Mouse (Mus musculus) midbrain, postnatal 0 days (tissue): ENCODE results near the gene Hectd2. TPM values are rescaled to one million over a fixed set of nuclear protein-coding genes. Genes with fewer than 3 reads are reported as not detected.

Experiments used
- ATAC-seq: fragments of 200-750 bp; cut with Nextera tagmentation; 2 replicates; pipeline ENCODE4 v1.8.0; 2017; ENCODE audit warnings: moderate number of reproducible peaks, mild to moderate bottlenecking, moderate TSS enrichment, moderate library complexity; ENCODE audit not compliant: low FRiP score
- DNase-seq: peaks from one replicate; pipeline ENCODE4 v3.0.0-alpha.2; 2015; ENCODE audit warnings: low spot score
- H3K27ac ChIP-seq: fragments of 300-500 bp; sonication (generic); 2 replicates; pipeline ENCODE4 v1.5.1; 2014; ENCODE audit warnings: low read depth, mild to moderate bottlenecking, low read length, mixed read lengths
- H3K27me3 ChIP-seq: fragments of 300-500 bp; sonication (generic); 2 replicates; pipeline ENCODE4 v1.6.1; 2014; ENCODE audit warnings: low read length, control low read depth, mixed read lengths; ENCODE audit not compliant: insufficient read depth
- H3K36me3 ChIP-seq: fragments of 300-500 bp; sonication (generic); 2 replicates; pipeline ENCODE4 v1.6.1; 2014; ENCODE audit warnings: low read length, control low read depth, mixed read lengths; ENCODE audit not compliant: insufficient read depth
- H3K4me1 ChIP-seq: fragments of 300-500 bp; sonication (generic); 2 replicates; pipeline ENCODE4 v1.6.1; 2014; ENCODE audit warnings: mild to moderate bottlenecking, control low read depth, antibody characterized with exemption, low read length, mixed read lengths; ENCODE audit not compliant: insufficient read depth
- H3K4me2 ChIP-seq: fragments of 300-500 bp; sonication (generic); 2 replicates; pipeline ENCODE4 v1.6.1; 2014; ENCODE audit warnings: low read depth, mild to moderate bottlenecking, low read length, mixed read lengths; ENCODE audit not compliant: poor library complexity, severe bottlenecking
- H3K4me3 ChIP-seq: fragments of 300-500 bp; sonication (generic); 2 replicates; pipeline ENCODE4 v1.5.1; 2014; ENCODE audit warnings: low read depth, mild to moderate bottlenecking, low read length, moderate library complexity
- H3K9ac ChIP-seq: fragments of 300-500 bp; sonication (generic); replicated peaks from 2 replicates; pipeline ENCODE4 v1.6.1; 2014; ENCODE audit warnings: mild to moderate bottlenecking, low read length, moderate library complexity, mixed read lengths; ENCODE audit not compliant: poor library complexity, severe bottlenecking
- H3K9me3 ChIP-seq: fragments of 300-500 bp; sonication (generic); 2 replicates; pipeline ENCODE4 v1.6.1; 2016; ENCODE audit warnings: low read length, control low read depth
- CTCF ChIP-seq: IDR thresholded peaks from 2 replicates; pipeline ENCODE4 v1.5.1; 2016; ENCODE audit warnings: antibody characterized with exemption, mild to moderate bottlenecking
- WGBS: fragments of 180-500 bp; shearing (Covaris S2); extraction: QIAGEN DNeasy Blood & Tissue Kit; methylation state at CpG from one replicate; pipeline ENCODE4 v1.1.7; 2014; 5-methylcytosine and 5-hydroxymethylcytosine counted together
- polyA plus RNA-seq: library from polyadenylated mRNA; unstranded; fragments of >200 nt; fragmentation: Nextera tagmentation; extraction: Ambion mirVana; gene quantifications from 2 replicates; pipeline ENCODE4 v1.2.1, GENCODE M21; 2015
- total RNA-seq: library from RNA; depleted of rRNA; stranded (reverse); fragments of >200 nt; gene quantifications from 2 replicates; pipeline ENCODE4 v1.2.3, GENCODE M21; 2014; rRNA removed

Hectd2 gene
- total RNA-seq (31.2 and 31.7 TPM in 2 replicates), polyA plus RNA-seq (6.1 and 8.1 TPM in 2 replicates)

DNA sequence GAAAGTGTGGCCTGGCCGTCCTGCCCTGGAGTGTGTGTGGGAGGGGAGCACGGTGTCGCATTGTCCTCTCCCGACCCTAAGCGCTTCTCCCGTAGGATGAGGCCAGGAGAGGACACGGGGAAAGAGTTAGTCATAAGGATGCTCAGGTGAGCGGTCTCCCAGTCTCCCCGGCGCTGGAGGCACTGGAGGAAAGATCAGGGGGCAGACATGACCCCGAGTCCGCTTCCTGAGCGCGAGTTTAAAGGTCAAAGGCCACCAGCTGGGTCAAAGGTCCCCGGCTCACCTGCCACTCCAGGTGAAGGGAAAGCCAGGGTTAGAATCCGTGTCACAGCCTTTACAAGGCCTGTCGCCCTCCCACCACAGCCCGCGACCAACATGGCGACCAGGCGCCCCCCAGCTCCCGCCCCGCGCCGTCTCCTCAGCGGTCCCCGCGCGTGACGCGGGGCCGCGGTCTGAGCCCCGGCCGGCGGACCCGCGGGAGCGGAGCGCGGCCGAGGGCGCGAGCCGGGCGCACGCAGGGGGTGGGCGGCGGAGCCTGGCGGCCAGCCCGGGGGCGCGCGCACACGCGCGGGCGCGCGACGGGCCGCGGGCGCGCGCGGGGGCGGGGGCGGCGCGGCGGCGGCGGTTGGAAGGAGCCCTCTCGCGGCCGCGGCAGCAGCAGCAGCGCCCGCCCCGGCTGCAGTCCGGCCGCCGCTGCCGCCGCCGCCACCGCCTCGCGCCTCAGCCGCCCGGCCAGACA is at the start of gene Hectd2:
TSS of gene Hectd2 (plus strand) at position 594 of the 739 bp plus-strand sequence.
- ATAC-seq (peak; percentile 93), DNase-seq (peak; percentile 73)
- peak within 1 kb of the TSS; percentile 83 for H3K9ac ChIP-seq
- peak within 1 kb of the TSS; percentile 76 for H3K4me3 ChIP-seq
- no peaks in the 10 kb centered on the region for H3K36me3 ChIP-seq
- under 1% methylated on average over 48 of the region's 92 CpGs for WGBS
- H3K4me2 ChIP-seq, result peak within 1 kb of the TSS; percentile 62
- TF ChIP-seq CTCF, result no peak
- H3K27ac ChIP-seq, result peak within 1 kb of the TSS; percentile 91
- H3K9me3 ChIP-seq, result no peaks in the 10 kb centered on the region
- no peaks in the 10 kb centered on the region for H3K4me1 ChIP-seq
- no peaks in the 10 kb centered on the region for H3K27me3 ChIP-seq

DNA sequence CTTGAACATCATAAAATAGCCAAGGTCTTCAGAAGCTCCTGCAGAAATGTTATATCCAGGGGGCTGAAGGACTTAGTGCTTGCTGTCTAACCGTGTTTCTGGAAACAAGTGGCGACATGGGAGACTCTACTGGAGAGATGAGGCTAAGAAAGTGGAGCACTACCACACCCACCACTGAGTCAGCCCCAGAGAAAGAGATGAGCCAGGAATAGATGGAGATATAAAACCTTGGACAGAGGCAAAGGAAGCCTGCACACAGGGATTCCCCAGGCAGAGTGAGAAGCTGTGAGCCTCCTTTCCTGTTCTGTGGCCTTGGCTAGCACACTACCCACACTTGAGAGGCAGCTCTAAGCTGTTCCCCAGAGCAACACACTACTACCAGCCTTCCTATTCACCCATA is 49.7 kb upstream of the Hectd2 start:
- no peak overlapping the region for H3K9ac ChIP-seq
- no peak overlapping the region for H3K27ac ChIP-seq
- no peak for TF ChIP-seq CTCF
- no peaks in the 10 kb centered on the region for H3K9me3 ChIP-seq
- ATAC-seq, result no peak
- no peak overlapping the region for H3K4me3 ChIP-seq
- no peaks in the 10 kb centered on the region for H3K36me3 ChIP-seq
- WGBS, result 92% methylated on average over 2 of the region's 2 CpGs
- no peaks in the 10 kb centered on the region for H3K27me3 ChIP-seq
- no peak overlapping the region for H3K4me2 ChIP-seq
- no peak for DNase-seq
- H3K4me1 ChIP-seq, result no peaks in the 10 kb centered on the region; the same call in 1 of the 2 replicates

DNA sequence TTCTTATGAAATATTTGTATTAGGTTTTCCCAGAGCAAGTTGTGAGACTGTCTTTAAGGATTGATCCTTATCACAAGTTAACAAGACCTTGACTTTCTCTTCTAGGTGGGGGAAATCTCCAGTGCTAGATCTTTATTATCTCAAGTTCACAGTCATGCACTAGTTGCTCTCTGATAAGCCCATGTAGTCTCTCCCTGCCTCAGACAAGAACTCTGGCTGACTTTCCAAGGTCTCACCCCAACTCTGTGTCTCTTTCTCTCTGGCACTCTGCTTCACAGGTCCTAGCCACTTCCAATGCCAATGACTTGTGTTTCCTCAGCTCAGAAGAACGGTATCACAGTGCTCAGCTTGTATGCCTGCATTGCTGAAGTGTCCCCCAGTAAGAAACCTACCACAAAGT is 43.1 kb upstream of the Hectd2 start:
- ATAC-seq, result no peak
- no peak for TF ChIP-seq CTCF
- WGBS, result 88% methylated on average over 1 of the region's 1 CpGs

DNA sequence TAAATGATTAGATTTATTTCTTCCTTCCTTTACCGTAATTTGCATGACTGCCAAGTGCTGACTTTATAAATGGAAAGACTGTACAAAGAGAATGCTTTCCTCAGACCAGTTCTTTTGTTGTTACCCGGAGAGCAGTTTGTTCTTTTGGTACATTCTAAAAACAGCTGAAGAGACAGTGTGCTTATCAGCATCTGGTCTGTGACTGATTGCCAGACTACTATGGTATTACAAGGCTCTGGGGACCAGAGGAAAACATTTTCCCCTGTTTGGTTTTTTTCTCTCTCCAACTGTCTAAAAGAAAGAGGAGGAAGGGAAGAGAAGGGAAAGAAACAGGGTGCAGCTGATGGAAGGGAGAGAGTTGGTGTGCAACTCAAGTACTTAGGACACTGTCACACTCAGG is 36.0 kb upstream of the Hectd2 start:
- Histone ChIP-seq H3K36me3 (no peaks in the 10 kb centered on the region), H3K27ac (no peak overlapping the region), H3K9me3 (no peaks in the 10 kb centered on the region), H3K4me3 (no peak overlapping the region), H3K9ac (no peak overlapping the region), H3K4me1 (no peaks in the 10 kb centered on the region), H3K4me2 (no peak overlapping the region), H3K27me3 (no peaks in the 10 kb centered on the region)
- ATAC-seq, result no peak
- no peak for DNase-seq
- 49% methylated on average over 2 of the region's 2 CpGs for WGBS
- no peak for TF ChIP-seq CTCF

More for the DNA sequence above, 43.1 kb upstream of the Hectd2 start:
- no peak overlapping the region for H3K4me2 ChIP-seq
- H3K36me3 ChIP-seq, result no peaks in the 10 kb centered on the region
- no peak overlapping the region for H3K27ac ChIP-seq
- no peaks in the 10 kb centered on the region; the same call in 1 of the 2 replicates for H3K4me1 ChIP-seq
- no peaks in the 10 kb centered on the region for H3K27me3 ChIP-seq
- H3K9ac ChIP-seq, result no peak overlapping the region
- no peak for DNase-seq
- H3K4me3 ChIP-seq, result no peak overlapping the region
- H3K9me3 ChIP-seq, result no peaks in the 10 kb centered on the region

DNA sequence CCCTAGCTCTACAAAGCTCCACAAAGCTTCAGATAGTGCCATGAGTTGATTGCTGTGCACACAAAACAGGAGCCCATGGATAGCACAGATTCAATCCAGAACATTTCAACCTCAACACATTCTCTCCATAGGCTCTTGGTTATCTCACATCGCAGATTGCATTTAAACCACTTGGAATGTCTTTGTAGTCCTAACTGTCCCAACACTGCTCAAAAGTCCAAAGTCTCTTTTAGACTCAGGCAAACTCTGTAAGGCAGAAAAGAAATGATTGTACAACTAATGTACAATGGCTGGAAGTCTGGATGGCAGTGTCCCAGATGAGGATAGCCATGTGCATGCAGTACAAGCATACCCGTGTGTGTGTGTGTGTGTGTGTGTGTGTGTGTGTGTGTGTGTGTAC is 32.9 kb upstream of the Hectd2 start:
- ATAC-seq (no peak), DNase-seq (no peak)
- Histone ChIP-seq H3K4me1 (no peaks in the 10 kb centered on the region), H3K4me3 (no peak overlapping the region), H3K9me3 (no peaks in the 10 kb centered on the region), H3K4me2 (no peak overlapping the region), H3K9ac (no peak overlapping the region), H3K27ac (no peak overlapping the region), H3K27me3 (no peaks in the 10 kb centered on the region), H3K36me3 (no peaks in the 10 kb centered on the region)
- no peak for TF ChIP-seq CTCF
- WGBS, result 89% methylated on average over 2 of the region's 2 CpGs

DNA sequence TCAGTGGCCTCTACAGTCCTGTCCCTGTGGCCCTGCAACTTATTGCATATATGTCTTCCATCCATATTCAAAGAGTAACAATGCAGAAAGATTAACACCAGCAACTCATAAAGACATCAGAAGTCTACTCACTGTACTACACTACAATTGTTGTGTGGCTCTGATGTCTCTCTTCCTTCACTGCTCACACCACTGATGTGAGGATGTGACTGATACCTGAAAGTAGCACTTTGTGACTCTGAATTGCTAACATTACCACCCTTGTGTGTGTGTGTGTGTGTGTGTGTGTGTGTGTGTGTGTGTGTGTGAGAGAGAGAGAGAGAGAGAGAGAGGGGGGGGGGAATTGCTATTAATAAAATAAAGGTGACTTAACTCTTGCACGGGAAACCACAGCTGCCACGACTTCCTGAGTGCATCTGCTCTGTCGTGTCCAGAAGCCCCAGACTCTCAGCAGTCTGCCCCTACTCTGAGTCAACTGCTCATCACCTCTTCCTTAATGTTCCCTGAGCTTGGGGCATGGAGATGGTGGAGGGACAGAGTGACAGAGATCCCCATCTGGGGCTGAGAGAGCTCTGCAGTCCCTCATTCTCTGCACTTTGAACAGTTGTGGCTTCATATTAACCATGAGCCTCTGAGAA is 31.8 kb upstream of the Hectd2 start:
- Histone ChIP-seq H3K36me3 (no peaks in the 10 kb centered on the region), H3K27me3 (no peaks in the 10 kb centered on the region), H3K4me2 (no peak overlapping the region), H3K9ac (no peak overlapping the region), H3K4me1 (no peaks in the 10 kb centered on the region), H3K9me3 (no peaks in the 10 kb centered on the region), H3K27ac (no peak overlapping the region), H3K4me3 (no peak overlapping the region)
- DNase-seq, result no peak
- ATAC-seq, result no peak
- 76% methylated on average over 3 of the region's 3 CpGs for WGBS
- TF ChIP-seq CTCF, result no peak
